Mouse (Mus musculus): Measurements from ENCODE around the gene Olfr960. TPM values are rescaled to one million over a fixed set of nuclear protein-coding genes. Genes with fewer than 3 reads are reported as not detected.

Gene Olfr960
- polyA plus RNA-seq (2012; ENCODE audit: insufficient read depth, insufficient read length, missing spikeins), result not detected in 2 replicates

- H3K4me3 ChIP-seq (ENCODE audit: insufficient read depth, low read depth, low read length), result no peak within 1 kb of the TSS
- H3K27ac ChIP-seq (replicated peaks; ENCODE audit: low read depth, low read length), result no peak within 1 kb of the TSS
- H3K4me1 ChIP-seq (ENCODE audit: control insufficient read depth, insufficient read depth, insufficient read length, low read length), result no peaks in the 10 kb centered on the region
Measured at GRCm38 (mm10) chr9:39621073-39621472, at the start of gene Olfr960. Gene Olfr960 (plus strand): TSS chr9:39621373.

- Histone ChIP-seq H3K4me3 (ENCODE audit: insufficient read depth, low read depth, low read length) (no peak within 1 kb of the TSS), H3K4me1 (ENCODE audit: control insufficient read depth, insufficient read depth, insufficient read length, low read length) (no peaks in the 10 kb centered on the region), H3K27ac (replicated peaks; ENCODE audit: low read depth, low read length) (no peak within 1 kb of the TSS)
Measured at GRCm38 (mm10) chr9:39575469-39575868, 45.7 kb upstream of the Olfr960 start, which contains the start of gene Olfr959. Gene Olfr959 (minus strand): TSS chr9:39575569.

- H3K4me1 ChIP-seq (ENCODE audit: control insufficient read depth, insufficient read depth, insufficient read length, low read length), result no peaks in the 10 kb centered on the region
Measured at GRCm38 (mm10) chr9:39577050-39577449, 44.1 kb upstream of the Olfr960 start.

GRCm38 (mm10) chr9:39602536-39603332 lies 18.4 kb upstream of the Olfr960 start:
- Histone ChIP-seq H3K27ac (replicated peaks; ENCODE audit: low read depth, low read length) (no peak overlapping the region), H3K4me3 (ENCODE audit: insufficient read depth, low read depth, low read length) (no peak overlapping the region), H3K4me1 (ENCODE audit: control insufficient read depth, insufficient read depth, insufficient read length, low read length) (no peaks in the 10 kb centered on the region)

More at GRCm38 (mm10) chr9:39577050-39577449, 44.1 kb upstream of the Olfr960 start:
- Histone ChIP-seq H3K4me3 (ENCODE audit: insufficient read depth, low read depth, low read length) (no peak overlapping the region), H3K27ac (replicated peaks; ENCODE audit: low read depth, low read length) (no peak overlapping the region)

- no peak overlapping the region for H3K4me3 ChIP-seq (ENCODE audit: insufficient read depth, low read depth, low read length)
- no peaks in the 10 kb centered on the region for H3K4me1 ChIP-seq (ENCODE audit: control insufficient read depth, insufficient read depth, insufficient read length, low read length)
- no peak overlapping the region for H3K27ac ChIP-seq (replicated peaks; ENCODE audit: low read depth, low read length)
Measured at GRCm38 (mm10) chr9:39603333-39603845, 17.8 kb upstream of the Olfr960 start.

GRCm38 (mm10) chr9:39603999-39604453 lies 17.1 kb upstream of the Olfr960 start, which contains the start of gene AW551984:
Gene AW551984 (minus strand): TSS chr9:39604403.
- Histone ChIP-seq H3K4me1 (ENCODE audit: control insufficient read depth, insufficient read depth, insufficient read length, low read length) (no peaks in the 10 kb centered on the region), H3K27ac (replicated peaks; ENCODE audit: low read depth, low read length) (no peak within 1 kb of the TSS), H3K4me3 (ENCODE audit: insufficient read depth, low read depth, low read length) (no peak within 1 kb of the TSS)

- no peaks in the 10 kb centered on the region for H3K4me1 ChIP-seq (ENCODE audit: control insufficient read depth, insufficient read depth, insufficient read length, low read length)
- H3K4me3 ChIP-seq (ENCODE audit: insufficient read depth, low read depth, low read length), result no peak overlapping the region
- H3K27ac ChIP-seq (replicated peaks; ENCODE audit: low read depth, low read length), result no peak overlapping the region
Measured at GRCm38 (mm10) chr9:39608497-39608896, 12.7 kb upstream of the Olfr960 start.

GRCm38 (mm10) chr9:39610355-39610754 lies 10.8 kb upstream of the Olfr960 start, which contains the start of gene Olfr148:
Gene Olfr148 (plus strand): TSS chr9:39610655.
- no peak within 1 kb of the TSS for H3K27ac ChIP-seq (replicated peaks; ENCODE audit: low read depth, low read length)
- H3K4me1 ChIP-seq (ENCODE audit: control insufficient read depth, insufficient read depth, insufficient read length, low read length), result no peaks in the 10 kb centered on the region
- H3K4me3 ChIP-seq (ENCODE audit: insufficient read depth, low read depth, low read length), result no peak within 1 kb of the TSS

GRCm38 (mm10) chr9:39611953-39612352 lies 9.2 kb upstream of the Olfr960 start:
- Histone ChIP-seq H3K4me1 (ENCODE audit: control insufficient read depth, insufficient read depth, insufficient read length, low read length) (no peaks in the 10 kb centered on the region), H3K27ac (replicated peaks; ENCODE audit: low read depth, low read length) (no peak overlapping the region), H3K4me3 (ENCODE audit: insufficient read depth, low read depth, low read length) (no peak overlapping the region)

GRCm38 (mm10) chr9:39623783-39624182 lies 2.6 kb downstream of the Olfr960 start:
- Histone ChIP-seq H3K4me3 (ENCODE audit: insufficient read depth, low read depth, low read length) (no peak overlapping the region), H3K4me1 (ENCODE audit: control insufficient read depth, insufficient read depth, insufficient read length, low read length) (no peaks in the 10 kb centered on the region), H3K27ac (replicated peaks; ENCODE audit: low read depth, low read length) (no peak overlapping the region)

- Histone ChIP-seq H3K27ac (replicated peaks; ENCODE audit: low read depth, low read length) (no peak overlapping the region), H3K4me1 (ENCODE audit: control insufficient read depth, insufficient read depth, insufficient read length, low read length) (no peaks in the 10 kb centered on the region), H3K4me3 (ENCODE audit: insufficient read depth, low read depth, low read length) (no peak overlapping the region)
Measured at GRCm38 (mm10) chr9:39624711-39625110, 3.5 kb downstream of the Olfr960 start.

GRCm38 (mm10) chr9:39629069-39629468 lies 7.9 kb downstream of the Olfr960 start:
- Histone ChIP-seq H3K4me3 (ENCODE audit: insufficient read depth, low read depth, low read length) (no peak overlapping the region), H3K4me1 (ENCODE audit: control insufficient read depth, insufficient read depth, insufficient read length, low read length) (no peaks in the 10 kb centered on the region), H3K27ac (replicated peaks; ENCODE audit: low read depth, low read length) (no peak overlapping the region)

- Histone ChIP-seq H3K4me3 (ENCODE audit: insufficient read depth, low read depth, low read length) (no peak overlapping the region), H3K27ac (replicated peaks; ENCODE audit: low read depth, low read length) (no peak overlapping the region), H3K4me1 (ENCODE audit: control insufficient read depth, insufficient read depth, insufficient read length, low read length) (no peaks in the 10 kb centered on the region)
Measured at GRCm38 (mm10) chr9:39633913-39634594, 12.9 kb downstream of the Olfr960 start.

- Histone ChIP-seq H3K27ac (replicated peaks; ENCODE audit: low read depth, low read length) (no peak within 1 kb of the TSS), H3K4me1 (ENCODE audit: control insufficient read depth, insufficient read depth, insufficient read length, low read length) (no peaks in the 10 kb centered on the region), H3K4me3 (ENCODE audit: insufficient read depth, low read depth, low read length) (no peak within 1 kb of the TSS)
Measured at GRCm38 (mm10) chr9:39644785-39645184, 23.6 kb downstream of the Olfr960 start, which contains the start of gene Olfr961. Gene Olfr961 (plus strand): TSS chr9:39645085.

- no peak overlapping the region for H3K27ac ChIP-seq (replicated peaks; ENCODE audit: low read depth, low read length)
- H3K4me3 ChIP-seq (ENCODE audit: insufficient read depth, low read depth, low read length), result no peak overlapping the region
- H3K4me1 ChIP-seq (ENCODE audit: control insufficient read depth, insufficient read depth, insufficient read length, low read length), result no peaks in the 10 kb centered on the region
Measured at GRCm38 (mm10) chr9:39647382-39647781, 26.2 kb downstream of the Olfr960 start.

Data from brown adipose tissue, adult 24 weeks (tissue).